Mouse (Mus musculus) gastrocnemius, adult 18-20 months (tissue): ENCODE results near the gene Btbd35f11. TPM values are rescaled to one million over a fixed set of nuclear protein-coding genes. Genes with fewer than 3 reads are reported as not detected.
"Not testable (repeated sequence)": the region's sequence is repeated elsewhere in the genome, so short reads cannot be mapped to it uniquely, and the experiment has no call there.

ENCODE experiments used
- DNase-seq: peaks from one replicate; pipeline ENCODE4 v3.0.0; 2021; ENCODE audit warnings: low spot score
- long read RNA-seq, 2 experiments: library from polyadenylated mRNA; stranded (forward); transcript quantifications; one replicate each; pipeline ENCODE4 v2.0.0; 2021
- total RNA-seq, 2 experiments: library from RNA; stranded (reverse); gene quantifications; 2 replicates each; pipeline ENCODE4 v1.2.3; 2021

The Btbd35f11 gene
- total RNA-seq: not detected
- long read RNA-seq, experiment 1: 0 reads
- long read RNA-seq, experiment 2: 0 reads

DNA sequence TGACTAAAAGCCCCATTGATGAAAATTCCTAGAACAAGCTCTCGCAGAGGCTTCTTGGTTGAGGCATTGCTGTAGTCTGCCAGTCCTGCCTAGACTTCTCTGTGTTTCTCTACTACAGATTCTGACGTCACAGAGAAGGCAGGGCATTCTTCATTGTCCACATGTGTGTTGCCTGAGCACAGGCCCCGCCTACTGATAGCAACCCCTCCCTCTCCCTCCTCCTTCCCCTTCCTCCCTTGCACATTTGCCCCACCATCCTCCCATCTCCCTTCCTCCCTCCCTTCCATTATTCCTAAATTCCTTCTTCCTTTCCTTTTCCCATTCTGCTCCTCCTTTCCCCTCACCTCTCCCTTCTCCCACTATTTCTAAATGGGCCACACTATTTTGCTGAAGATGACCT lies at the start of gene Btbd35f11:
Gene Btbd35f11, minus strand, starts transcription at position 101 of the 400 bp plus-strand sequence.
- DNase-seq: not testable (repeated sequence)

GRCm38 (mm10) chrX:3409946-3410345 lies 33.5 kb downstream of the Btbd35f11 start:
- not testable (repeated sequence) for DNase-seq

Other genes starting within 250 kb of the Btbd35f11 start
- not detected for gene Btbd35f24, start 247.9 kb downstream of the Btbd35f11 start, total RNA-seq